Mouse (Mus musculus) gastrocnemius, postnatal 36 days (tissue): ENCODE results near the gene Lypd1. TPM values are rescaled to one million over a fixed set of nuclear protein-coding genes. Genes with fewer than 3 reads are reported as not detected.

Experiments used
- total RNA-seq, 2 experiments: library from RNA; stranded (reverse); gene quantifications; 2 replicates each; pipeline ENCODE4 v1.2.3; 2021

The Lypd1 gene
- total RNA-seq, 2 experiments from 2014 or later = not detected

Other genes with a start within 250 kb of the Lypd1 start
- not detected for gene Gpr39, start 236.1 kb downstream of the Lypd1 start, total RNA-seq